Mouse (Mus musculus) forebrain, embryonic 15.5 days (tissue): ENCODE data around the gene Stk39. TPM values are rescaled to one million over a fixed set of nuclear protein-coding genes. Genes with fewer than 3 reads are reported as not detected.
"Not testable (repeated sequence)": the region's sequence is repeated elsewhere in the genome, so short reads cannot be mapped to it uniquely, and the experiment has no call there.

Source experiments
- ATAC-seq: fragments of 200-750 bp; cut with Nextera tagmentation; replicated peaks from 2 replicates; pipeline ENCODE4 v1.8.0; 2017; ENCODE audit warnings: mild to moderate bottlenecking, moderate TSS enrichment, moderate library complexity
- H3K27ac ChIP-seq: fragments of 300-500 bp; sonication (generic); replicated peaks from 2 replicates; pipeline ENCODE4 v1.5.1; 2015; ENCODE audit warnings: mild to moderate bottlenecking, inconsistent platforms
- H3K27me3 ChIP-seq: fragments of 300-500 bp; sonication (generic); 2 replicates; pipeline ENCODE4 v1.6.1; 2015; ENCODE audit warnings: inconsistent platforms
- H3K36me3 ChIP-seq: fragments of 300-500 bp; sonication (generic); 2 replicates; pipeline ENCODE4 v1.6.1; 2015; ENCODE audit warnings: mild to moderate bottlenecking, inconsistent platforms
- H3K4me1 ChIP-seq: fragments of 300-500 bp; sonication (generic); 2 replicates; pipeline ENCODE4 v1.6.1; 2015; ENCODE audit warnings: inconsistent platforms
- H3K4me2 ChIP-seq: fragments of 300-500 bp; sonication (generic); replicated peaks from 2 replicates; pipeline ENCODE4 v1.6.1; 2015; ENCODE audit warnings: mild to moderate bottlenecking, inconsistent platforms
- H3K4me3 ChIP-seq: fragments of 300-500 bp; sonication (generic); 2 replicates; pipeline ENCODE4 v1.5.1; 2015; ENCODE audit warnings: mild to moderate bottlenecking, inconsistent platforms
- H3K9ac ChIP-seq: fragments of 300-500 bp; sonication (generic); replicated peaks from 2 replicates; pipeline ENCODE4 v1.6.1; 2015; ENCODE audit warnings: mild to moderate bottlenecking, inconsistent platforms
- H3K9me3 ChIP-seq: fragments of 300-500 bp; sonication (generic); 2 replicates; pipeline ENCODE4 v1.6.1; 2016; ENCODE audit warnings: inconsistent platforms
- WGBS: fragments of 180-500 bp; shearing (Covaris S2); methylation state at CpG from one replicate; pipeline ENCODE4 v1.1.7; 2015; ENCODE audit warnings: mixed read lengths; 5-methylcytosine and 5-hydroxymethylcytosine counted together
- polyA plus RNA-seq: library from polyadenylated mRNA; unstranded; fragments of >200 nt; fragmentation: Nextera tagmentation; extraction: Ambion mirVana; gene quantifications from 2 replicates; pipeline ENCODE4 v1.2.1, GENCODE M21; 2015

The Stk39 gene
- polyA plus RNA-seq, 1 experiment from 2014 or later, result 22.5 TPM

DNA sequence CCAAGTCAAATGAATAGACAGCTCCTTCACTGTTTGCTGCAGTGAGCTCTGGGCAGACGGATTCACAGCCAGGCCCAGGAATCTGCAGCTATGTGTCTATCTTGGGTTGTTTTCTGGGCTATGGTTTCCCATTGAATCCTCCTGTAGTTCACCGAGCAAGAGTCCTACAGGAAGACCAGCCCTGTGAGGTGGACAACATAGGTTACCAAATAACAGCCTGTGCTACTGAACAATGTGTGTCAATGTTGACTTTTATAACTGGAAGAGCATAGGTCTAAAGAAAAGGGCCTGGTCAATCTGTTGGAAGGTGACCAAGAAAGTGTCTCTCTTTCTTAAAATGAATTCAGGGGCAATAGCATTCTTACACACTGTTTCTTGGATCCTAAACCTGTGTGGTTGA lies 218.8 kb downstream of the Stk39 start:
- 84% methylated on average over 2 of the region's 2 CpGs for WGBS
- Histone ChIP-seq H3K4me2 (no peak overlapping the region), H3K9me3 (no peaks in the 10 kb centered on the region)

DNA sequence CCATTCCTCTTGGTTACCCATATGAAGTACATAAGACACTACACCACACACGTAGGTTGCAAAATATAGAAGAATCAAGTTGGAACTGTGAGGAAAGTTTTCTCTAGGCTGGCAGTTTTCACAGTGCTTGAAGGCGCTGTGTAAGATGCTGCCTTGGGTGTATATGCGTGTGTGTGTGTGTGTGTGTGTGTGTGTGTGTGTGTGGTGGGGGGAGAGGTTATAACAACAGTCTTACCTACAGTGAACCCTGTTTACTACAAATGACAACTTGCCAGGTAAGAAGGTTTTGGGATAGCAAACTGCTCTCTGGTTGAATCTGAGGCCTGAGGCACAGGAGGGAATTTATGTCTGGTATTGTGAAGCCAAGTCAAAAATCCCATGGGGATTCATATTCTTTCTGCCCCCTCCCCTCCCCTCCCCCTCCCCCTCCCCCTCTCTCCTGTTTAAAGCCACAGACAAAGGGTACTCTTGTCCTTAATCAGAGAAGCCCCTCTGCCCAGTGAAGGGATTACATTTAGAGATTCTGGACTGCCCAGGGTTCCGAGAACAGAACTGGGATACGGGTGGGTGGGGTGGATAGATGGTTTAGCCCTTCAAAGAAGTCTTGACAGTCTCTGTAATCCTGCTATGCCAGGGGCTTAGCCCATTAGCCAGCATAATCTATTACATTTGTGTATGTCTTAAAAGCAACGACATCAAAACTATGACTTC lies 219.9 kb downstream of the Stk39 start:
- Histone ChIP-seq H3K4me1 (peaks cover 11% of the 10 kb centered on the region; the same call in 1 of the 2 replicates), H3K36me3 (no peaks in the 10 kb centered on the region), H3K4me2 (no peak overlapping the region), H3K9ac (no peak overlapping the region), H3K27me3 (no peaks in the 10 kb centered on the region), H3K9me3 (no peaks in the 10 kb centered on the region), H3K27ac (no peak overlapping the region), H3K4me3 (no peak overlapping the region)
- 0 out of 2 replicates have a peak, but pooled peaks have one; percentile 41 for ATAC-seq
- 66% methylated on average over 6 of the region's 6 CpGs for WGBS

More for the DNA sequence above, 218.8 kb downstream of the Stk39 start:
- Histone ChIP-seq H3K36me3 (no peaks in the 10 kb centered on the region), H3K27me3 (no peaks in the 10 kb centered on the region), H3K4me1 (peaks cover 11% of the 10 kb centered on the region; the same call in 1 of the 2 replicates), H3K4me3 (no peak overlapping the region), H3K27ac (no peak overlapping the region), H3K9ac (no peak overlapping the region)
- no peak for ATAC-seq

DNA sequence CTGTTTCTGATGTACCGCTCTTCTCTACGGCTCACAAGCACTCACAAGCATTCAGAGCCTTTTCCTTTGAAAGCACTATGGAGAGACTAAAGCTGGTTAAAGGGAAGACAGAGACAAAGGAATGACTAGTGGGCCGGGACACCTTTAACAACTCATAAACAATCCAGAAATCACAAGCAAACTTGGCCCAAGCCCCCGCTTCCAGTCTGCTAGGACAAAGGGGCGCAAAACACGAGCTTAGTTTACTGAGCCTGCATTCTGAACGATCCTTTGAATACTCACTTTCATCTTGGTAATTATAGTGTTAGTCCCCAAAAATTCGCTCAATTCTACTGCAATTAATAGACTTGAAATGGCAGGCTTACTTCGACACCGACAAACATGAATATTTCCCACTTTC lies 221.2 kb downstream of the Stk39 start:
- ATAC-seq, result no peak
- 27% methylated on average over 10 of the region's 10 CpGs for WGBS
- H3K9ac ChIP-seq, result no peak overlapping the region
- no peaks in the 10 kb centered on the region for H3K36me3 ChIP-seq
- H3K9me3 ChIP-seq, result no peaks in the 10 kb centered on the region
- H3K4me2 ChIP-seq, result no peak overlapping the region
- no peak overlapping the region for H3K27ac ChIP-seq
- H3K27me3 ChIP-seq, result no peaks in the 10 kb centered on the region
- no peak overlapping the region for H3K4me3 ChIP-seq
- H3K4me1 ChIP-seq, result peaks cover 17% of the 10 kb centered on the region; the same call in 1 of the 2 replicates

DNA sequence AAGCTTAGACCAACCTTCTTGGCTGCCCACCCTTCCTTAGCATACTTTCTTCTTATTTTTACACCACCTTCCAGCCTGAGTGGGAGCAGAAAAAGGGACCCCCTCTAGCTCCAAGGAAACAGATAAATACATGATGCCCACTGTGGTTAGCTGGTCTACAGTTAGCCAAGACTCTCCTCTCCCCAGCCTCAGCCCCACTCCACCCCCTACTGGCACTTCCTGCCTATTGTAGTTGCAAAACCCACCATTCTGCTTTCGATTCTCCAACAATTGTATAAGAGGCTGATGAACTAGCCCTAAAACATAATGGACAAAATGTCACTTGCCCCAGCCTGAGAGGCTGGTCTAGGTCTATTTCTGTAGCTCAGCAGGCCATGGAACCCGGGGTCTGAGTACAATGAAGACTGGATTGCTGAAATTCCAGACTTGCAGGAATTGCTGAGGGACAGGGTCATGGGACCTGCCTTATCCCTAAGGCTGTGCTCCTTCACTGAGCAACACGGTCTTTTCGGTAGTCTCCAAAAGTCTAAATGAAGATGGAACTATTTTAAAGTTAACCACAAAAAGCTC lies 222.1 kb downstream of the Stk39 start:
- Histone ChIP-seq H3K27me3 (no peaks in the 10 kb centered on the region), H3K36me3 (no peaks in the 10 kb centered on the region), H3K9ac (no peak overlapping the region), H3K4me2 (no peak overlapping the region), H3K27ac (no peak overlapping the region), H3K9me3 (no peaks in the 10 kb centered on the region), H3K4me3 (no peak overlapping the region), H3K4me1 (peaks cover 17% of the 10 kb centered on the region; the same call in 1 of the 2 replicates)
- no peak for ATAC-seq
- WGBS, result 50% methylated on average over 4 of the region's 4 CpGs

DNA sequence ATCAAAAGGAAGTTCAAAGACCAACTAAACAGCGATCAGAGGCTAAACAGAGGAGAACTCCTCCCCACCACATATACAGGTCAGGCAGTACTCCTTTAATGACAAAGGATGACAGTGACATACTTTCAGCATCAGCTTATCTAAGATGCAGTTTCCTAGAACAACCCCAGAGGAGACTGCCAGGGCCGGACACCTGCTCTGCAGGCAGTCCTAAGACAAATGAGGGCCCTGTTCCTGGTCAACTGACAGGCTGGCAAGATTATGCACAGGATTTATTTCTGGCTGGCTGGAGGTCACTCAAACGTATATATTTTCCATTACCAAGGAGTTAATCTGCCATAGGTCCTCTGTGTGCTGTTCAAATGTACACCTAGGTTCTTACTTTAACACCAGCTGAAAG lies 225.8 kb downstream of the Stk39 start:
- no peak overlapping the region for H3K9ac ChIP-seq
- 54% methylated on average over 3 of the region's 3 CpGs for WGBS
- H3K4me2 ChIP-seq, result no peak overlapping the region
- no peaks in the 10 kb centered on the region for H3K36me3 ChIP-seq
- no peak for ATAC-seq
- H3K4me1 ChIP-seq, result peaks cover 14% of the 10 kb centered on the region; the same call in 1 of the 2 replicates
- H3K9me3 ChIP-seq, result no peaks in the 10 kb centered on the region
- no peak overlapping the region for H3K4me3 ChIP-seq
- no peak overlapping the region for H3K27ac ChIP-seq
- no peaks in the 10 kb centered on the region for H3K27me3 ChIP-seq

DNA sequence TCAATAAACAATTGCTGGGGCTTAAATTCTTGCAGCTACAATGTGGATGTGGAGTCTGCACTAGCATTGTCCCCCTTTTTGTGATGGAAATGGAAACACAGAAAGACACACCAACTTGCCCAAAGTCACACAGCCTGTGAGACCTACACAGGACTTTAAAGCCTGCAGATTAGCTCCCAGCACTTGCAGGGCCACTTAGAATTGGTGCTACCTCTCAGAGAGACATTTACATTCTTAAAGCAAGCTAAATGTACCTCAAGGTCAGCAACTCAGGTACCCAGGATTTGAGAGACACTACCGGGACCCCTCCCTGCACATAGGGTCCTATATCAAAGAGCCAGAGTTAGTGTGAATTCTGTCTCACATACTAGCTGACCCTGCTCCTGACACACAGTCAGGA lies 227.5 kb downstream of the Stk39 start:
- Histone ChIP-seq H3K4me3 (no peak overlapping the region), H3K36me3 (no peaks in the 10 kb centered on the region), H3K4me1 (peaks cover 6% of the 10 kb centered on the region; the same call in 1 of the 2 replicates), H3K4me2 (no peak overlapping the region), H3K9ac (no peak overlapping the region), H3K27me3 (no peaks in the 10 kb centered on the region), H3K27ac (no peak overlapping the region), H3K9me3 (no peaks in the 10 kb centered on the region)
- WGBS, result 88% methylated on average over 1 of the region's 1 CpGs
- no peak for ATAC-seq

DNA sequence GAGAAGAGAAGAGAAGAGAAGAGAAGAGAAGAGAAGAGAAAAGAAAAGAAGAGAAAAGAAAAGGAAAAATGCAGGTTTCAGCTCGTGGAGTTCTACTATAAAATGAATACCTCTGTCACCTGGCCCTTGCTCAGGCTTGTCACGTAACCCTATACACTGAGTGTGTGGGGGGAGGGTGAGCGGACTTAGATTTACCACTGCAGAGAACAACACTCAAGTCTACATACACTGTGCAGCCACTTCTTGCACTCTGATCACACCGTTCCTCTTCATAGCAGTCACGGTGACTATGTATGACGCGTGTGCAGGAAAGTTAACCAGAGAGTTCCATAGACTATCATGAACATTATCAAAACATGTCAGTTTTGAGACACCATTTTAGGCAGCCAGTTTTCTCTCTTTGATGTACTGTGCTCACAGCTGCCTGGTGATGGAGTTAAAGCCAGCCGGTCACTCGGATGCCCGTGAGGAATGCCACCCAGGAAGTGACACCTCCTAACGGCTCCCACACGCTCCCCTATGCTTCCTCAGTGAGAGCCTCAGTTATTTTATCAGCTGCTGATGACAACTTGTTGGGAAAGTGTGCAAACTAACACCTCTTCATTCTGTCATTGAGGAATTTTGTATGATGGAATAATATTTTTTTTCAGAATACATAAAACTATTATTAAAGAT lies 228.1 kb downstream of the Stk39 start:
- Histone ChIP-seq H3K27ac (no peak overlapping the region), H3K27me3 (no peaks in the 10 kb centered on the region), H3K4me2 (no peak overlapping the region), H3K4me3 (no peak overlapping the region), H3K4me1 (peaks cover 6% of the 10 kb centered on the region; the same call in 1 of the 2 replicates), H3K9ac (no peak overlapping the region), H3K9me3 (no peaks in the 10 kb centered on the region), H3K36me3 (no peaks in the 10 kb centered on the region)
- ATAC-seq, result no peak
- 80% methylated on average over 12 of the region's 12 CpGs for WGBS

DNA sequence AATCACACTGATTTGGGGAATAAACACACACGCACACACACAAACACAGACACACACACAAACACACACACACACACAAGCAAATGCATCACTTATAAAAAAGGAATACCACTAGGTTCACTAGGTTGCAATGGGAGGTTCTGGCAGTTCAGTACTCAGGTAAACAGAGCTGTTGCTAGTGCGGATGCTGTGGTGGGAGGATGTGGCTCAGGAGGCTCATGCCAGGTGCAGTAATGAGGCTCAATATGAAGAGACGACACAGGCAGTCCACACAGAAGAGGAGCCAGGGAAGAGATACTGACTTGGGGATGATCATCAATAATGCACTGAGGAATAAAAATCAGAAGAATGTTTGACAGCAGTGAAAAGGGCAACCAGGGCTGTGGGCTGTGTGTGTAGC lies 228.8 kb downstream of the Stk39 start:
- 86% methylated on average over 3 of the region's 3 CpGs for WGBS
- H3K4me2 ChIP-seq, result no peak overlapping the region
- no peak for ATAC-seq

DNA sequence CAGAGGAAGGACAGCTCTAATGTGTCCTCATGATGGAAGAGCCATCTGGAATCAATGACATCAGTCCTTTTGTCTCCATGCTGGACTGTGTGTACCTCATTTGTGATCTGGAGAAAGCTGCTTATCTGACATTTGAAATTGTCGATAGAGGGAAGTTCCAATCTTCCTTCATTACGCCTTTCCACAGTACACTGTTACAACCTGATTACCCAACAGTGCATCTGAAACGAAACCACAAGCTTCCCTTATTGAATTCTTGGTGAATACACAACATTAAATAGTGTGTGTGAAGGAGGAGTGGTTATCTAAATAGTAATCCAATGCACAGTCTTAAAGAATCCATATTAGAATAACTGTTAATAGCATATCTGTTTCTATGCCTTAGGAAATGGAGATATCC lies 230.0 kb downstream of the Stk39 start:
- no peaks in the 10 kb centered on the region for H3K9me3 ChIP-seq
- H3K27me3 ChIP-seq, result no peaks in the 10 kb centered on the region
- no peak overlapping the region for H3K27ac ChIP-seq
- no peak for ATAC-seq
- H3K36me3 ChIP-seq, result no peaks in the 10 kb centered on the region
- peaks cover 6% of the 10 kb centered on the region; the same call in 1 of the 2 replicates for H3K4me1 ChIP-seq
- WGBS, result 88% methylated on average over 3 of the region's 3 CpGs
- no peak overlapping the region for H3K4me3 ChIP-seq
- no peak overlapping the region for H3K9ac ChIP-seq
- no peak overlapping the region for H3K4me2 ChIP-seq

More for the DNA sequence above, 228.8 kb downstream of the Stk39 start:
- H3K9ac ChIP-seq, result no peak overlapping the region
- no peaks in the 10 kb centered on the region for H3K9me3 ChIP-seq
- no peaks in the 10 kb centered on the region for H3K27me3 ChIP-seq
- H3K4me1 ChIP-seq, result peaks cover 6% of the 10 kb centered on the region; the same call in 1 of the 2 replicates
- no peak overlapping the region for H3K4me3 ChIP-seq
- no peak overlapping the region for H3K27ac ChIP-seq
- no peaks in the 10 kb centered on the region for H3K36me3 ChIP-seq

DNA sequence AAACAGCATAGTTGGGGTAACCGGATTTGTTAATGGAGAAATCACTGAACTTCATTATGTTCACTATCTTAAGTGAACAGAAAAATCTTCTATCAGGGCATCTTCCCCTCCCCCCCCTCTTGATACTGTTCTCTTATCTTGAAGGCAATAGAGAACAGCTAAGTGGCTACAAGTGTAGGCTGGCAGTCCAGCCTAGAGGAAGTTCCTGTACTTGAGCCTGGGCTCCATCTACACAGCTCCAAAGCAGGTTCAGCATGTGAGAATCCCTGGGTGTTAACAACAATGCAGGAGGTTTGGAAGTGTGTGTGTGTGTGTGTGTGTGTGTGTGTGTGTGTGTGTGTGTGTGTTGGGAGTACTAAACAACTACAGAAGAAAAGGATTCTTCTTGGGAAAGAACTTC lies 230.4 kb downstream of the Stk39 start:
- Histone ChIP-seq H3K4me2 (no peak overlapping the region), H3K27ac (no peak overlapping the region), H3K9ac (no peak overlapping the region), H3K36me3 (no peaks in the 10 kb centered on the region), H3K27me3 (no peaks in the 10 kb centered on the region), H3K4me3 (no peak overlapping the region), H3K9me3 (no peaks in the 10 kb centered on the region), H3K4me1 (peaks cover 6% of the 10 kb centered on the region; the same call in 1 of the 2 replicates)
- no peak for ATAC-seq
- 94% methylated on average over 1 of the region's 1 CpGs for WGBS

DNA sequence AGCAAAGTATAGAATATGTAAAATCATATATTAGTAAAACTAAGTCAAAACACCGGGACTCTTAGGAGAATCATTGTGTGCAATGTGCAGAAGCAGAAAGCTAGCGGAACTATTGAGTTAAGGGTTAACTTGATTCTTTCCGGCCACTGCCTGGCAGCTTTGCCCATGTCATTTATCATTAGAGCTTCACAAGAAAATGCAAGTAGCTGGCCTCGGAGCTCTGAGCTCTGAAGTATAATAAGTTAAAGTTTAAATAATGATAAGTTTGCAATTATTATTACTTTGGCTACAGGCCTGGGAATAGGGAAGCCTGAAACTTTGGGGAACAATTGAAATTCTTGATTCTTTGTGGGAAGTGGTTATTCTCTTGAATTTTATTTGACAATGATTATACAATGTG lies 232.7 kb downstream of the Stk39 start:
- H3K9me3 ChIP-seq, H3K4me1 ChIP-seq, H3K36me3 ChIP-seq, H3K27ac ChIP-seq, H3K4me3 ChIP-seq, H3K9ac ChIP-seq, H3K27me3 ChIP-seq, H3K4me2 ChIP-seq, ATAC-seq: not testable (repeated sequence)
- WGBS, result 39% methylated on average over 4 of the region's 4 CpGs

DNA sequence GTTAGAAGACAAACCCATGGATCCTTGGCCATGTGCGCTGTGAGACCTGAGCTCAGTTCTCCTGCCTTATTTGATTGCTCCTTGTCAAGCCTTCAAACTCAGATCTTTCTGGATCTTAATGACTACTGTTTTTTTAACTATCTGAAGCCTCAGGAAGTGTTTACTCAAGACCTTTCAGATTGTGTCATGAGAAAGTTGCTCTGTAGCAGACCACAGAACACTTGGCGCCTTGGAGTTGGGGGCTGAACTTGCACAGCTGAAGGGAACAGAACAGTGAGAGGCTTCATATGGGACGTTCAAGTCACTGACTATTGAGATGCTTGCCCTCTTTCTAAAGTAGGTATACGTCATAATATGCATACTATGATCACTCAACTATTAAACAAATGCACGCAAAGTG lies 239.1 kb downstream of the Stk39 start:
- Histone ChIP-seq H3K9ac (no peak overlapping the region), H3K27me3 (no peaks in the 10 kb centered on the region), H3K4me1 (no peaks in the 10 kb centered on the region), H3K36me3 (no peaks in the 10 kb centered on the region), H3K4me2 (no peak overlapping the region), H3K4me3 (no peak overlapping the region), H3K9me3 (no peaks in the 10 kb centered on the region), H3K27ac (no peak overlapping the region)
- 93% methylated on average over 5 of the region's 5 CpGs for WGBS
- no peak for ATAC-seq
